In genomic region chr16:34531506-34531905, GRCm38 (mm10) we compare ENCODE assay signal across 8 mouse cellular contexts. TPM values are rescaled to one million over a fixed set of nuclear protein-coding genes. Genes with fewer than 3 reads are reported as not detected.
DNase-seq lines count a peak whose midpoint lies in the region; ATAC-seq and TF ChIP-seq lines count a peak whose summit lies in the region.

No protein-coding gene starts in this region.

- ATAC-seq in midbrain, embryonic 15.5 days (replicated peaks), result no peak

- no peaks in the 10 kb centered on the region for H3K9me3 ChIP-seq in heart, embryonic 10.5 days
- H3K9me3 ChIP-seq in midbrain, embryonic 15.5 days, result no peaks in the 10 kb centered on the region

- TF ChIP-seq CTCF in bone marrow, adult 2 months (IDR thresholded peaks at IDR 0.05; ENCODE audit: control insufficient read depth, insufficient read depth, low read length), result 0 out of 2 replicates have a peak, but pooled peaks have one; percentile 20

- H3K4me1 ChIP-seq in heart, embryonic 10.5 days, result peaks cover 36% of the 10 kb centered on the region
- H3K4me1 ChIP-seq in bone marrow, adult 2 months (ENCODE audit: control insufficient read depth, insufficient read depth, low read length), result no peaks in the 10 kb centered on the region
- H3K4me1 ChIP-seq in midbrain, embryonic 15.5 days, result peaks cover 23% of the 10 kb centered on the region

- H3K27ac ChIP-seq in heart, embryonic 10.5 days, result no peak overlapping the region
- H3K27ac ChIP-seq in bone marrow, adult 2 months (ENCODE audit: control insufficient read depth, insufficient read depth, low read depth, low read length, poor library complexity), result no peak overlapping the region
- H3K27ac ChIP-seq in midbrain, embryonic 15.5 days, result no peak overlapping the region

- H3K4me3 ChIP-seq in heart, embryonic 10.5 days, result no peak overlapping the region
- H3K4me3 ChIP-seq in bone marrow, adult 2 months (replicated peaks; ENCODE audit: control insufficient read depth, low read depth, low read length), result no peak overlapping the region
- H3K4me3 ChIP-seq in midbrain, embryonic 15.5 days, result no peak overlapping the region

- H3K27me3 ChIP-seq in heart, embryonic 10.5 days (ENCODE audit: insufficient read depth, poor library complexity, severe bottlenecking), result no peaks in the 10 kb centered on the region
- H3K27me3 ChIP-seq in midbrain, embryonic 15.5 days (replicated peaks), result no peaks in the 10 kb centered on the region

- no peak overlapping the region for H3K9ac ChIP-seq in midbrain, embryonic 15.5 days

- no peak for TF ChIP-seq POLR2A in bone marrow, adult 2 months (IDR thresholded peaks at IDR 0.05; ENCODE audit: borderline replicate concordance, control insufficient read depth, low read depth, low read length)

- 2% methylated on average over 1 of the region's 1 CpGs for WGBS in heart, embryonic 10.5 days
- 3% methylated on average over 1 of the region's 1 CpGs for WGBS in bone marrow, adult 2 months
- 2% methylated on average over 1 of the region's 1 CpGs for WGBS in midbrain, embryonic 15.5 days

- no peak overlapping the region for H3K4me2 ChIP-seq in midbrain, embryonic 15.5 days

- peak; percentile 33 to 75 for DNase-seq in heart, adult 18-20 months
- DNase-seq in heart, embryonic 10.5 days (ENCODE audit: low spot score), result no peak
- peak; percentile 59 for DNase-seq in right cerebral cortex, adult 18-20 months
- no peak for DNase-seq in right cerebral cortex, postnatal 36 days (ENCODE audit: low spot score in 2 of 2)
- DNase-seq in kidney, postnatal 10 days, result peak; percentile 78
- DNase-seq in naive thymus-derived CD4-positive, alpha-beta T cell, adult 2 months (ENCODE audit: low read depth), result peak; percentile 1

- H3K36me3 ChIP-seq in heart, embryonic 10.5 days, result no peaks in the 10 kb centered on the region
- no peaks in the 10 kb centered on the region for H3K36me3 ChIP-seq in midbrain, embryonic 15.5 days (replicated peaks)

RNA-seq across cellular contexts. Expression of gene Kalrn, which starts 41.8 kb away (rescaled TPM):
- total RNA-seq in heart, adult 18-20 months (2021), result 10 to 100 TPM; 20.9 to 21.2 TPM
- polyA plus RNA-seq in heart, embryonic 10.5 days (2016; fragmentation: Nextera tagmentation; extraction: Ambion mirVana), result 18.4 and 22.8 TPM in 2 replicates
- polyA plus RNA-seq in bone marrow, adult 2 months (2011; ENCODE audit: insufficient read depth, insufficient read length, low replicate concordance, missing spikeins), result 23.3 and 72.1 TPM in 2 replicates
- 34.5 and 39.2 TPM in 2 replicates for polyA plus RNA-seq in midbrain, embryonic 15.5 days (2015; fragmentation: Nextera tagmentation; extraction: Ambion mirVana)

Comparison
In these comparisons a context has a peak if more than half of its experiments do, and no peak if none do; other contexts are left out.
1. DNase-seq: peak in heart, adult 18-20 months (2 of 2), right cerebral cortex, adult 18-20 months (single experiment), kidney, postnatal 10 days (single experiment) and naive thymus-derived CD4-positive, alpha-beta T cell, adult 2 months (single experiment); none in heart, embryonic 10.5 days (single experiment) and right cerebral cortex, postnatal 36 days (0 of 2).